Mouse (Mus musculus) intestine, postnatal 0 days (tissue): ENCODE measurements around the gene 4930518I15Rik. TPM values are rescaled to one million over a fixed set of nuclear protein-coding genes. Genes with fewer than 3 reads are reported as not detected.

ENCODE experiments used
- ATAC-seq: fragments of 200-750 bp; cut with Nextera tagmentation; 2 replicates; pipeline ENCODE4 v1.8.0; 2017; ENCODE audit warnings: mild to moderate bottlenecking, moderate TSS enrichment, moderate library complexity
- H3K27ac ChIP-seq: fragments of 300-500 bp; sonication (generic); 2 replicates; pipeline ENCODE4 v1.5.1; 2014; ENCODE audit warnings: mild to moderate bottlenecking, low read depth, low read length, moderate library complexity
- H3K27me3 ChIP-seq: fragments of 300-500 bp; sonication (generic); replicated peaks from 2 replicates; pipeline ENCODE4 v1.6.1; 2014; ENCODE audit warnings: low read length, mixed read lengths; ENCODE audit not compliant: control insufficient read depth, insufficient read depth
- H3K36me3 ChIP-seq: fragments of 300-500 bp; sonication (generic); 2 replicates; pipeline ENCODE4 v1.6.1; 2014; ENCODE audit warnings: mild to moderate bottlenecking, moderate library complexity; ENCODE audit not compliant: control insufficient read depth, insufficient read depth
- H3K4me1 ChIP-seq: fragments of 300-500 bp; sonication (generic); replicated peaks from 2 replicates; pipeline ENCODE4 v1.6.1; 2014; ENCODE audit warnings: antibody characterized with exemption, low read length, mixed read lengths; ENCODE audit not compliant: control insufficient read depth, insufficient read depth
- H3K4me2 ChIP-seq: fragments of 300-500 bp; sonication (generic); replicated peaks from 2 replicates; pipeline ENCODE4 v1.6.1; 2014; ENCODE audit warnings: low read depth, mild to moderate bottlenecking, moderate library complexity
- H3K4me3 ChIP-seq: fragments of 300-500 bp; sonication (generic); 2 replicates; pipeline ENCODE4 v1.5.1; 2014; ENCODE audit warnings: low read depth, low read length
- H3K9ac ChIP-seq: fragments of 300-500 bp; sonication (generic); 2 replicates; pipeline ENCODE4 v1.6.1; 2014; ENCODE audit warnings: mild to moderate bottlenecking, low read depth, low read length
- H3K9me3 ChIP-seq: fragments of 300-500 bp; sonication (generic); 2 replicates; pipeline ENCODE4 v1.6.1; 2016; ENCODE audit warnings: mixed run types; ENCODE audit not compliant: control insufficient read depth
- CTCF ChIP-seq: sonication (generic); IDR thresholded peaks from 2 replicates; pipeline ENCODE4 v1.5.1; 2016; ENCODE audit warnings: low read depth, mild to moderate bottlenecking, control low read depth, antibody characterized with exemption, moderate library complexity
- WGBS: fragments of 180-500 bp; shearing (Covaris S2); extraction: QIAGEN DNeasy Blood & Tissue Kit; methylation state at CpG from one replicate; pipeline ENCODE4 v1.1.7; 2014; 5-methylcytosine and 5-hydroxymethylcytosine counted together
- polyA plus RNA-seq: library from polyadenylated mRNA; unstranded; fragments of >200 nt; fragmentation: Nextera tagmentation; extraction: Ambion mirVana; gene quantifications from 2 replicates; pipeline ENCODE4 v1.2.1, GENCODE M21; 2015

The 4930518I15Rik gene
- polyA plus RNA-seq, 1 experiment from 2014 or later = 1.3 TPM

DNA sequence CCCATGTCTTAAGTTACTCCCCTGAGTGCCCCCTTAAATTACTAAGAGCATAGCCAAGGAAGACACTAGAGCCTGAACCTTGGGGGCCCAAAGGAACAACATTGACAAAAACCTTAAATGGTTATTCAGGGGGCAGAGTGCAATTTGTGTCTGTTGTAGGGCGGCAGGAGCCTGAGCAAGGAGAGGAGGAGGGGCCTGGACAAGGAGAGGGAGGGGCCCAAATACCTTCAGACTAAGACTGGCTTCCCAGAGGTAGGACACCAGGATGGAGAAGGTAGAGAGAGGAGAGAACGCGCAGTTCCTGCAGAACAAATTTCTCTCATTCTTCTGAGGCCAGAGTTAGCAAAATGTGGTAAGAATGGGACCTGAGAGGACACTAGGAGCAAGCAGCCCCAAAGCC, 42.3 kb downstream of the 4930518I15Rik start:
- Histone ChIP-seq H3K36me3 (no peaks in the 10 kb centered on the region), H3K27me3 (no peaks in the 10 kb centered on the region), H3K27ac (no peak overlapping the region), H3K4me2 (no peak overlapping the region), H3K9me3 (no peaks in the 10 kb centered on the region), H3K9ac (no peak overlapping the region), H3K4me1 (no peaks in the 10 kb centered on the region), H3K4me3 (no peak overlapping the region)
- ATAC-seq = no peak
- no peak for TF ChIP-seq CTCF
- WGBS = 53% methylated on average over 3 of the region's 3 CpGs

DNA sequence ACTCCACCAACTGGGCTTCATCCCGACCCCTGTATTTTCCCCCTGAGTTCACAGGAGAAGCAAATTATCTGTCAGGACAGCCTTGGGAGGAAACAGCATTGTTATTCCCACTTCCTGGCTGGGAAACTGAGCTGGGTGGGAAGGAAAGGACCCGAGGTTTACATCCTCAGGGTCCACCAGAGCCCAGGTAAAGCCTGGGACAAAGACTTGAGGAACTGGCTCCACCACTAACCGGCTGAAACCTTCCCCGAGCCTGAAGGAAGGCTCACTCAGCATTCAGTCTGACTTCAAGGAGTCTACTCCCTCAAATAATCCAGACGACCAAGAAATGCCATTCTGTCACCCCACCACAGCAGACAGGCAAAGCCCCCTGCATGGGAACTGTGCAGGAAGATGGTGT, 42.9 kb downstream of the 4930518I15Rik start:
- no peaks in the 10 kb centered on the region for H3K27me3 ChIP-seq
- H3K27ac ChIP-seq = no peak overlapping the region; the same call in 1 of the 2 replicates
- no peak overlapping the region for H3K9ac ChIP-seq
- TF ChIP-seq CTCF = no peak
- H3K9me3 ChIP-seq = no peaks in the 10 kb centered on the region
- no peaks in the 10 kb centered on the region for H3K36me3 ChIP-seq
- H3K4me2 ChIP-seq = no peak overlapping the region
- H3K4me3 ChIP-seq = no peak overlapping the region
- no peaks in the 10 kb centered on the region for H3K4me1 ChIP-seq
- WGBS = 24% methylated on average over 5 of the region's 5 CpGs
- ATAC-seq = no peak

DNA sequence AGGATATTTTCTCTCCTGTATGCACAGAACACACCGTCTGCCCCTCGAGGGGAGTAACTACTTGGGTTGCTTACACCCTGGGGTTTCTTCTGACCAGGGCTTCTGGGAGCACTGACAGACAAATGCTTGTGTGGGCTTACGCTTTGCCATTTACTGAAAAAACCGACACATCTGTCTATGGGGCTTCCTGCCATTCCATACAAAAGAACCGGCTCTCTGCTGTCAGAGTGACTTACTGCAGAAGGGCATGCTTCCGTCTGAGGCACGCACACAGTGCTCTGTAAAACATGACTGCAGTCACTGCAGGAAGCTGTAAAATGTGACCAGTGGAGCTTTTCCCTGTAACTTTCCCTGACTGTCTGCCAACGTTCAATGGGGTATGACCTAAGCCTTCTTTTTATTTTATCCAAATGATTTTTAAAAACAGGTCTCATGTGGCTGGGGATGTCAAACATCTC, 43.4 kb downstream of the 4930518I15Rik start:
- no peaks in the 10 kb centered on the region for H3K36me3 ChIP-seq
- no peak overlapping the region for H3K4me3 ChIP-seq
- no peak overlapping the region for H3K9ac ChIP-seq
- 33% methylated on average over 8 of the region's 8 CpGs for WGBS
- no peak overlapping the region for H3K4me2 ChIP-seq
- no peaks in the 10 kb centered on the region for H3K9me3 ChIP-seq
- no peaks in the 10 kb centered on the region for H3K4me1 ChIP-seq
- no peak overlapping the region for H3K27ac ChIP-seq
- H3K27me3 ChIP-seq = no peaks in the 10 kb centered on the region
- ATAC-seq = no peak
- no peak for TF ChIP-seq CTCF

DNA sequence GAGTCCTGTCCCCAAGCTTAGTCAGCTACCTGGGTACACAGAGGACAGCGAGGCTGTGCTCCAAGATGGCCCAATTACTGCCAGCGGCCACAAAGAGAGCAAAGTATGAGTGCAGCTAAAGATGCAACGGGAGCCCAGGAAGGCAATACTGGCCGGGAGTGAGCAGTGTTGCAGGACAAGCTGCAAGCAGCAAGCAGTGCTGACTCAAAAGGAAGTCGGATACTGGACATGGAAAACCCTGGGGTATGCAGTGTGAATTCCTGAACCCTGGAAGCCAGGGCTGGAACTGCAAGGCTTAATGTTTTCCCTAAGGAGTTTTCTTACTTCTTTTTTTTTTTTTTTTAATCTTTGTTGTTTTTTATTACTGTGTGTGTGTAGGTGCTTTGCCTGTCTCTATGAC, 46.2 kb downstream of the 4930518I15Rik start:
- H3K36me3 ChIP-seq = no peaks in the 10 kb centered on the region
- H3K4me3 ChIP-seq = no peak overlapping the region
- no peaks in the 10 kb centered on the region for H3K9me3 ChIP-seq
- H3K4me2 ChIP-seq = no peak overlapping the region
- no peak for ATAC-seq
- no peaks in the 10 kb centered on the region for H3K27me3 ChIP-seq
- H3K4me1 ChIP-seq = no peaks in the 10 kb centered on the region
- no peak for TF ChIP-seq CTCF
- no peak overlapping the region for H3K9ac ChIP-seq
- H3K27ac ChIP-seq = no peak overlapping the region
- WGBS = 65% methylated on average over 5 of the region's 5 CpGs

DNA sequence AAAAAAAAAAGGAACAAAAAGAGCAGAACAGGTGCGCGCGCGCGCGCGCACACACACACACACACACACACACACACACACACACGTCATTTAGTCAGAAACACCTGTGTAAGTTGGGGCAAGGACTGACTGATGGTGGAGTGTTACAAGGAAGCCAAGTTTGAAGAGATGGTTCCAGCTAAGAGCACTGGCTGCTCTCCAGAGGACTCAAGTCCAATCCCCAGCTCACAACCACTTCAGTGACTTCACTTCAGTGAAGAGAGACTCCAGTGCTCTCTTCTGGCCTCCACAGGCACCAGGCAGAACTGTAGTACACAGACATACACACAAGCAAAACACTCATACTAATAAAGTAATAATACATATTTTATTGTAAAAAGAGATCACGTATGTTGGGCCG, 47.0 kb downstream of the 4930518I15Rik start:
- H3K36me3 ChIP-seq = no peaks in the 10 kb centered on the region
- no peak for ATAC-seq
- TF ChIP-seq CTCF = peak; percentile 34; the same call in 1 of the 2 replicates
- no peak overlapping the region for H3K4me2 ChIP-seq
- H3K27ac ChIP-seq = no peak overlapping the region
- no peaks in the 10 kb centered on the region for H3K9me3 ChIP-seq
- no peak overlapping the region for H3K9ac ChIP-seq
- H3K27me3 ChIP-seq = no peaks in the 10 kb centered on the region
- no peaks in the 10 kb centered on the region for H3K4me1 ChIP-seq
- H3K4me3 ChIP-seq = no peak overlapping the region
- 95% methylated on average over 10 of the region's 10 CpGs for WGBS

DNA sequence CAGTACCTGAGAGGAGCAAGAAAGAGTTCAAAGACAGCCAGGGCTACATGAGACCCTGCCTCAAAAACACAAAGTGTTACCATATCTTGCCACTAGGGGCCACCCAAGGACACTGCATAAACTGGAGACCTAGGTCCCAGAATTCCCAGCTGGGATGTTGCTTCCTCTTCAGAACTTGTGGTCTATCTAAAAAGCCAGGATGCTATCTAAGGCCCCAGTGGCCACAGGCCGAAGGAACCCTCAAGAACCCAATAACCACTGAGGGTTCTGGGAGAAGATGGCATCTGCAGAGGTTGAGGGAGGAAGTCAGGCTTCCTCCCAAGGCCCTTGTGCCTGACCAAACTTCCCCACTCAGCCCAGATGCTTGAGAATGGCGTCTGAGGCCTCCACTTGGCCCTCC, 48.2 kb downstream of the 4930518I15Rik start:
- no peak for ATAC-seq
- H3K36me3 ChIP-seq = no peaks in the 10 kb centered on the region
- no peak overlapping the region for H3K4me3 ChIP-seq
- TF ChIP-seq CTCF = peak; percentile 94
- H3K4me2 ChIP-seq = no peak overlapping the region
- no peaks in the 10 kb centered on the region for H3K27me3 ChIP-seq
- H3K9ac ChIP-seq = no peak overlapping the region
- no peaks in the 10 kb centered on the region for H3K4me1 ChIP-seq
- WGBS = 23% methylated on average over 2 of the region's 2 CpGs
- H3K9me3 ChIP-seq = no peaks in the 10 kb centered on the region
- H3K27ac ChIP-seq = no peak overlapping the region

DNA sequence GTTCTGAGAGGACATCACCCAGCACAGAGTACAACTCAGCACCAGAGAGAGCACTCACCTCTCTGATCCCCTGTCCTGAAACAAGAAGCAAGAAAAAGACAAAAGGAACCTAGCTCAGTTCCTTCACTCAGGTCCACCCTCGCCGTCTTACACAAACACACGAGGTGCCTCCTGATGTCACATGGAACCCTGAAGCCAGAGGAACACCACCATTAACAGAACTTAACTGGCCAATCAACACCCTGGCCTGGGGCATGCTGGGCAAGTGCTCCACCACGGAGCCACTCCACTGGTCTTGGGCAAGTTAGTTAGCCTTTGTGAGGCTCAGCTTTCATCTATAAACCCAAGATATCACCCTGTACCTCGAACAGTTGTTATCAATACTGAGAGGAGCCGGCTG, 50.9 kb downstream of the 4930518I15Rik start:
- no peak overlapping the region for H3K9ac ChIP-seq
- ATAC-seq = no peak
- H3K4me3 ChIP-seq = no peak overlapping the region
- H3K9me3 ChIP-seq = no peaks in the 10 kb centered on the region
- H3K4me2 ChIP-seq = no peak overlapping the region
- 55% methylated on average over 6 of the region's 6 CpGs for WGBS
- no peaks in the 10 kb centered on the region for H3K36me3 ChIP-seq
- H3K4me1 ChIP-seq = no peaks in the 10 kb centered on the region
- TF ChIP-seq CTCF = no peak
- no peaks in the 10 kb centered on the region for H3K27me3 ChIP-seq
- no peak overlapping the region for H3K27ac ChIP-seq

Other genes starting within 250 kb of the 4930518I15Rik start
- gene Dlgap4, start 244.2 kb downstream of the 4930518I15Rik start, polyA plus RNA-seq = 37.5 and 43.1 TPM in 2 replicates
- 1,325 and 1,382 TPM in 2 replicates for gene Myl9, start 82.5 kb downstream of the 4930518I15Rik start, polyA plus RNA-seq
- 6.4 and 7.0 TPM in 2 replicates for gene Tgif2, start 17.9 kb downstream of the 4930518I15Rik start, polyA plus RNA-seq
- gene Rab5if, start 5.2 kb upstream of the 4930518I15Rik start, polyA plus RNA-seq = 272 and 279 TPM in 2 replicates
- gene Sla2, start 29.2 kb upstream of the 4930518I15Rik start, polyA plus RNA-seq = 0.29 and 0.40 TPM in 2 replicates
- 25.1 and 25.3 TPM in 2 replicates for gene Ndrg3, start 134.1 kb upstream of the 4930518I15Rik start, polyA plus RNA-seq
- 7.7 and 7.9 TPM in 2 replicates for gene Dsn1, start 149.2 kb upstream of the 4930518I15Rik start, polyA plus RNA-seq
- gene Soga1, start 221.3 kb upstream of the 4930518I15Rik start, polyA plus RNA-seq = 0.90 TPM in 2 replicates
- not detected in 2 replicates for gene Tldc2, start 229.1 kb upstream of the 4930518I15Rik start, polyA plus RNA-seq